Mouse (Mus musculus): ENCODE measurements around the gene Msi1.

Msi1 gene

GRCm38 (mm10) chr5:115429359-115430186 is at the start of gene Msi1:
TSS of gene Msi1 (plus strand) at chr5:115429599.
- DNase-seq (ENCODE audit: low read depth, low spot score) = no peak

- no peak for DNase-seq (ENCODE audit: low read depth, low spot score)
Observed at GRCm38 (mm10) chr5:115391935-115392334, 37.5 kb upstream of the Msi1 start.

GRCm38 (mm10) chr5:115392969-115393368 is 36.4 kb upstream of the Msi1 start:
- no peak for DNase-seq (ENCODE audit: low read depth, low spot score)

- no peak for DNase-seq (ENCODE audit: low read depth, low spot score)
Observed at GRCm38 (mm10) chr5:115394223-115394622, 35.2 kb upstream of the Msi1 start.

GRCm38 (mm10) chr5:115394836-115395235 is 34.6 kb upstream of the Msi1 start:
- DNase-seq (ENCODE audit: low read depth, low spot score) = no peak

- DNase-seq (ENCODE audit: low read depth, low spot score) = no peak
Observed at GRCm38 (mm10) chr5:115396654-115397053, 32.7 kb upstream of the Msi1 start.

- no peak for DNase-seq (ENCODE audit: low read depth, low spot score)
Observed at GRCm38 (mm10) chr5:115397839-115398780, 31.3 kb upstream of the Msi1 start.

- no peak for DNase-seq (ENCODE audit: low read depth, low spot score)
Observed at GRCm38 (mm10) chr5:115402063-115402462, 27.3 kb upstream of the Msi1 start.

- no peak for DNase-seq (ENCODE audit: low read depth, low spot score)
Observed at GRCm38 (mm10) chr5:115403436-115404140, 25.8 kb upstream of the Msi1 start.

- DNase-seq (ENCODE audit: low read depth, low spot score) = peak; percentile 74
Observed at GRCm38 (mm10) chr5:115404241-115404794, 25.1 kb upstream of the Msi1 start.

GRCm38 (mm10) chr5:115405205-115405604 is 24.2 kb upstream of the Msi1 start:
- no peak for DNase-seq (ENCODE audit: low read depth, low spot score)

- no peak for DNase-seq (ENCODE audit: low read depth, low spot score)
Observed at GRCm38 (mm10) chr5:115408110-115408509, 21.3 kb upstream of the Msi1 start.

- DNase-seq (ENCODE audit: low read depth, low spot score) = no peak
Observed at GRCm38 (mm10) chr5:115415111-115416085, 14.0 kb upstream of the Msi1 start.

GRCm38 (mm10) chr5:115428831-115429358 is 504 bp upstream of the Msi1 start:
- DNase-seq (ENCODE audit: low read depth, low spot score) = no peak

- no peak for DNase-seq (ENCODE audit: low read depth, low spot score)
Observed at GRCm38 (mm10) chr5:115430187-115430960, 975 bp downstream of the Msi1 start.

GRCm38 (mm10) chr5:115431061-115431897 is 1.9 kb downstream of the Msi1 start:
- no peak for DNase-seq (ENCODE audit: low read depth, low spot score)

GRCm38 (mm10) chr5:115431898-115432259 is 2.5 kb downstream of the Msi1 start:
- DNase-seq (ENCODE audit: low read depth, low spot score) = no peak

GRCm38 (mm10) chr5:115432395-115432794 is 3.0 kb downstream of the Msi1 start:
- DNase-seq (ENCODE audit: low read depth, low spot score) = no peak

All from WW6 (cell line).